Mouse (Mus musculus): ENCODE measurements around the gene Gm20388. TPM values are rescaled to one million over a fixed set of nuclear protein-coding genes. Genes with fewer than 3 reads are reported as not detected.

Gm20388 gene
- polyA plus RNA-seq, 1 experiment from 2014 or later, result not detected

DNA sequence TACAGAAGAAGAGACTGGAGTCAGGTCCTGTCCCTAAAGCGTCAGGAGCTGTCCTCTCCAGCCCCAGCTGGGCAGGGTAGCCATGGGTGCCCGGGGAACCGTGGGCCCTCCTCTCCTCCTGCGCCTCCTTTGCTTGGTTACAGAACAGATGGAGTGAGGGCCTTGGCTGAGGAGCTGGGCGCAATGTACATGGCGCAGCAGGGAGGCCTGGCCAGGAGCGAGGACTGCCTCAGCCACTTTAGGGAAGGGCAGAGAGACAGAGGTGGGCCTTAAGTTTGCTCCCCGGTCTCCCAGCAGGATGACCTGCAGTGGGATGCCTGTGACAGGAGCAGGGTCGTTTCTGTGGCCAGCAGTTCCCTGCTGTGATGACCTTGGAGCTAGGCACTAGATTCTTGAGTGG lies 381.0 kb downstream of the Gm20388 start:
- Histone ChIP-seq H3K9ac (ENCODE audit: low read length) (no peak overlapping the region), H3K4me2 (ENCODE audit: low read length) (no peak overlapping the region), H3K9me3 (ENCODE audit: control insufficient read depth, low read length) (no peaks in the 10 kb centered on the region), H3K36me3 (ENCODE audit: control insufficient read depth, insufficient read depth, low read length) (no peaks in the 10 kb centered on the region), H3K4me3 (ENCODE audit: control insufficient read depth in 1 of 2, insufficient read depth in 1 of 2, low read depth in 1 of 2, low read length in 2 of 2) (no peak overlapping the region), H3K27ac (replicated peaks in 1 of 2; ENCODE audit: control insufficient read depth in 1 of 2, insufficient read depth in 1 of 2, low read depth in 2 of 2, low read length in 2 of 2) (no peak overlapping the region), H3K4me1 (ENCODE audit: control insufficient read depth in 2 of 2, insufficient read depth in 2 of 2, low read length in 2 of 2) (peaks cover 69 to 79% of the 10 kb centered on the region in 2 experiments), H3K27me3 (ENCODE audit: control insufficient read depth, insufficient read depth, low read length) (no peaks in the 10 kb centered on the region)
- 86% methylated on average over 9 of the region's 9 CpGs for WGBS
- no peak for ATAC-seq (ENCODE audit: insufficient number of reproducible peaks, insufficient read depth, low FRiP score, low read depth)

DNA sequence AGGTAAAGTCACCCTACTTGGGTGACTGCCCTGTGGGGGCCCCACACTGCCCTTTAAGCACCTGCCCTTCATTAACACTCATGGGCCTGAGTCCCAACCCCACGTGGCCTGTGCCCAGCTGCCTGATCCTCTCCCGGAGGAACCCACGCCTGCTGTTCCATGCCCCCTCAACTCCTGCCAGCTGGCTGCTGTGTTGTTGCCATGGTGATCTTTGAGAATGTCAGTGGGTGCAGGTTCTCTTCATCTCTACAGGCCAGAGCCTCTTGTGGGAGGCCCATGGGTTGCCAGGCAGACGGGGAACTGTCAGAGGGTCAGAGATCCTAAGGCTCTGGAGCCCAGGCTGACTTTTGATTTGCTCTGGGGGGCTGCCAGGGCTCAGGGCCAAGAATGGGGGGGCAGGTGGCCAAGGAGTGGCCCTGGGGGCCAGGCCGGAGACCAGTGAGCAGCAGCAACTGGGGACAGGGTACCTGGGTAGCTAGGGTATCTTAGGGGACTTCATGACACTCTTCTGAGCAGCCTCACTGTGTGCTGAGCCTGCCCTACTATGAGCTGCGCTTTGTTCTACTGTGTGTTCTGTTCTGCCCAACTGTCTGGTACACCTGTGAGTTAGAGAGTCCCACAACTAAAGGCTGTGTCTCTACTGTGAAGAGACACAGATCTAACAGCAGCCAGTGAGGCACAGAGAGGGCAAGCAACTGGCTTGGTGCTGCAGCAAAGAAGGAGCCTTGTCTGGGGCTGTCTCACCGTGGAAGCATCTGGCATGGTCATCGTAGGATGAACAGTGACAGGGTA lies 381.9 kb downstream of the Gm20388 start:
- Histone ChIP-seq H3K9me3 (ENCODE audit: control insufficient read depth, low read length) (no peaks in the 10 kb centered on the region), H3K9ac (ENCODE audit: low read length) (no peak overlapping the region), H3K4me2 (ENCODE audit: low read length) (no peak overlapping the region), H3K36me3 (ENCODE audit: control insufficient read depth, insufficient read depth, low read length) (no peaks in the 10 kb centered on the region), H3K4me1 (ENCODE audit: control insufficient read depth in 2 of 2, insufficient read depth in 2 of 2, low read length in 2 of 2) (peaks cover 69 to 85% of the 10 kb centered on the region in 2 experiments), H3K4me3 (ENCODE audit: control insufficient read depth in 1 of 2, insufficient read depth in 1 of 2, low read depth in 1 of 2, low read length in 2 of 2) (no peak overlapping the region), H3K27me3 (ENCODE audit: control insufficient read depth, insufficient read depth, low read length) (no peaks in the 10 kb centered on the region), H3K27ac (replicated peaks in 1 of 2; ENCODE audit: control insufficient read depth in 1 of 2, insufficient read depth in 1 of 2, low read depth in 2 of 2, low read length in 2 of 2) (no peak overlapping the region)
- WGBS, result 61% methylated on average over 8 of the region's 8 CpGs
- no peak for ATAC-seq (ENCODE audit: insufficient number of reproducible peaks, insufficient read depth, low FRiP score, low read depth)

DNA sequence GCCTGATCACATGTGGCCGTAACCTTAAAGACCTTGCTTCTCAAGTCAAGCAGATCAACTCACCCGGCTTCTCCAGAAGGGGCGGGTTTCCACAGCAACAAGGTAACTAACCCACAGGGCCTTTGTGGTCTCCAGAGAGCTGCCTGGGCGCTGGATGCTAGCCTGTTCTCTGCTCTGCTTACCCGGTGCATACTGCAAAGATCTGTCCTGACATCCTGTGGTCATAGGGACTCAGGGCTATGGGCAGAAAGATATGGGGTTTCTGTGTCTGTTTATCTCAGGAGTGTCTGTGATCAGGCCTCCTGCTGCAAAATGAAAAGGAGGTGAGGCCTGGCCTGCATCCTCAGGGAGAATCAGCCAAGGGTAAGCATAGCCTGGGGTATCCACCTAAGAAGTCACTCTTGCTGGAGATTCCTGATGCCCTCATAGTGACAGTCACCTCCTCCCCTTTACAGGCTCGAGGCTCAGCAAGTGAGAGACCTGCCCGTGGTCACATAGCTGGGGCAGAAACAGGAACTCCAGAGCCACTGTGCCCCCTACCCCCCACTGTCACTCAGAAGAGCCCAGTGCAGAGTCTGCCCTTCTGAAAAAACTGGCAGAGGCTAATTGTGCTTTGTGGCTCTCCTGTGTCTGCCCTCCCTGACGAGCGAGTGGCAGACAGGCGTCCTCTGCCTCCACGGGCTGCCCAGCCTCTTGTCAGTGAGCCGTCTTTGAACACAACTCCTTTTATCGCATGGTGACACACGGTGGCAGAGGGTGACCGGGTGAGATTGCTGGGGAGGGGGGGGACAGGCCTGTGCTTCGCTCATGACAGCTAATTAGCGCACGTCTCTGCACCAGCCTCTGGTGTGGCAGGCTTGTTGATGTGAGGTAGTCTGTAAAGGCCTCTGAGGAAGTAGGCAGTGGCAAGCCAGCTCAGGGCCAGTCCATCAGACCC lies 383.0 kb downstream of the Gm20388 start:
- Histone ChIP-seq H3K4me2 (ENCODE audit: low read length) (peak overlapping the region; percentile 9; the same call in 1 of the 2 replicates), H3K4me3 (ENCODE audit: control insufficient read depth in 1 of 2, insufficient read depth in 1 of 2, low read depth in 1 of 2, low read length in 2 of 2) (no peak overlapping the region), H3K36me3 (ENCODE audit: control insufficient read depth, insufficient read depth, low read length) (no peaks in the 10 kb centered on the region), H3K9ac (ENCODE audit: low read length) (peak overlapping the region; percentile 52), H3K27me3 (ENCODE audit: control insufficient read depth, insufficient read depth, low read length) (no peaks in the 10 kb centered on the region), H3K4me1 (ENCODE audit: control insufficient read depth in 2 of 2, insufficient read depth in 2 of 2, low read length in 2 of 2) (peaks cover 62 to 77% of the 10 kb centered on the region in 2 experiments), H3K9me3 (ENCODE audit: control insufficient read depth, low read length) (no peaks in the 10 kb centered on the region), H3K27ac (replicated peaks in 1 of 2; ENCODE audit: control insufficient read depth in 1 of 2, insufficient read depth in 1 of 2, low read depth in 2 of 2, low read length in 2 of 2) (peak overlapping the region; percentile 36 to 54; a peak in 1 of 4 replicates)
- WGBS, result 35% methylated on average over 18 of the region's 18 CpGs
- ATAC-seq (ENCODE audit: insufficient number of reproducible peaks, insufficient read depth, low FRiP score, low read depth), result peak; percentile 10; the same call in 1 of the 2 replicates

DNA sequence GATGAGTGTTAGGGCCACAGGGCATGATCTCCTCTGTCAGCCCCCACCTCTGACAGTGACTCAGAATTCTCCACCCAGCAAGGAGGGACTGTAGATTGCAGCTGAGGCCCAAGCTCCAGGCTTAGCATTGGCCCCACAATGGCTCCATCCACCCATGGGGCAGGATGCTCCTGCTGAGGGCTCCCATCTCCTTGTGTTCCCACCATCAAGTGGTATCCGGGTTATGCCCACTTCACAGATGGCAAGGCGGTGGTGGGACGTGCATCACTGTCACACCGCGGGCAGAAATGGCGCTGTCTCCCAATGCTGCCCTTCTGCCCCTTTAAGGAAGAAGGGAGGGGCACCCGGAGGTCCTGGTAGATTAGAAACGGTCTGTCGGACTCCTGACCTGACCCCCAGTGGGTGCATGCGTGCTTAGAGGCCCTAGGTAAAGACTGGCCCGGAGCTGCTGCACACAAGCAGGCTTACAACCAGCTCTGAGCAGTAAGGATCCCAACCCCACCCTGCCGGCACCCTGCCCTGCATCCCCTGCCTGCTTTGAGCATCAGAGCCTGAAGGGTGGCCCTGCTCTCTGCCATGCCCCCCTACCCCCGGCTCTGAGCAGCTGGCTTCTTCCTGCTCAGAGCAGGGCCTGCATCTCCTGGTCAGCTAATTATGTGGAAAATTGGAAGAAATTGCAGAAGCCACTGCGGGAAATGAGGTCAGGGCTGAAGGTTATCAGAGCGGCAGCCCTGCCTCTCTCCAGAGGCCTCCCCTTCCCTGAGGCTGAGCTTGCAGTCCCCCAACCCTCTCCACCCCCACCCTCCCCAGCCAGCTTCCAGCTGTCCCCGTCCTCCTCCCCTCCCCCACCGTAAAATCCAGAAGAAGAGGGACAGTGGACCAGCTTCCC lies 384.6 kb downstream of the Gm20388 start:
- Histone ChIP-seq H3K4me1 (ENCODE audit: control insufficient read depth in 2 of 2, insufficient read depth in 2 of 2, low read length in 2 of 2) (peaks cover 48 to 64% of the 10 kb centered on the region in 2 experiments), H3K4me2 (ENCODE audit: low read length) (peak overlapping the region; percentile 13; the same call in 1 of the 2 replicates), H3K9ac (ENCODE audit: low read length) (peak overlapping the region; percentile 25; the same call in 1 of the 2 replicates), H3K27me3 (ENCODE audit: control insufficient read depth, insufficient read depth, low read length) (no peaks in the 10 kb centered on the region), H3K36me3 (ENCODE audit: control insufficient read depth, insufficient read depth, low read length) (no peaks in the 10 kb centered on the region), H3K4me3 (ENCODE audit: control insufficient read depth in 1 of 2, insufficient read depth in 1 of 2, low read depth in 1 of 2, low read length in 2 of 2) (no peak overlapping the region), H3K27ac (replicated peaks in 1 of 2; ENCODE audit: control insufficient read depth in 1 of 2, insufficient read depth in 1 of 2, low read depth in 2 of 2, low read length in 2 of 2) (0 out of 4 replicates have a peak overlapping the region, but pooled peaks have one; percentile 6 to 41), H3K9me3 (ENCODE audit: control insufficient read depth, low read length) (no peaks in the 10 kb centered on the region)
- ATAC-seq (ENCODE audit: insufficient number of reproducible peaks, insufficient read depth, low FRiP score, low read depth), result 0 out of 2 replicates have a peak, but pooled peaks have one; percentile 6
- 35% methylated on average over 15 of the region's 17 CpGs for WGBS

DNA sequence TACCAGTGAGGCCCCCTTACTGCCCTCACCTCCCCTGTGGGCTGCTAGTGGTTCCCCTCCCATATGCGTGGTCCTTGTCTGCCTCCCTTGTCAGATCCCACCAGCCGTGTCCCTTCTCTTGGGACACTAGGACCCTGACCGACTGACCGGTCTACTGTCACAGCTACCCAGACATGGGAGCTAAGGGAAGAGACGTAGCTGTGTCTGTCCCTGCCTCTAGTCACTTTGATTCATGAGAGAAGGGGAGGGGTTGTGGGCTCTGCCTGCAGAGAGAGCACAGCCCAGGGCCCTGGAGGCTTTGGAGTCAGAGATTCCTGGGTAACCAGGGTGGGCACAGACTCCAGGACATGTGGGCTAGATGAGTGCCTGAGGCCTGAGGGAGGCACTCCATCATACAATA lies 386.4 kb downstream of the Gm20388 start:
- no peak overlapping the region for H3K4me3 ChIP-seq (ENCODE audit: control insufficient read depth in 1 of 2, insufficient read depth in 1 of 2, low read depth in 1 of 2, low read length in 2 of 2)
- H3K9me3 ChIP-seq (ENCODE audit: control insufficient read depth, low read length), result no peaks in the 10 kb centered on the region
- H3K4me2 ChIP-seq (ENCODE audit: low read length), result no peak overlapping the region
- no peak overlapping the region for H3K9ac ChIP-seq (ENCODE audit: low read length)
- WGBS, result 38% methylated on average over 5 of the region's 5 CpGs
- ATAC-seq (ENCODE audit: insufficient number of reproducible peaks, insufficient read depth, low FRiP score, low read depth), result no peak
- H3K4me1 ChIP-seq (ENCODE audit: control insufficient read depth in 2 of 2, insufficient read depth in 2 of 2, low read length in 2 of 2), result peaks cover 46 to 62% of the 10 kb centered on the region in 2 experiments
- no peak overlapping the region for H3K27ac ChIP-seq (replicated peaks in 1 of 2; ENCODE audit: control insufficient read depth in 1 of 2, insufficient read depth in 1 of 2, low read depth in 2 of 2, low read length in 2 of 2)
- H3K36me3 ChIP-seq (ENCODE audit: control insufficient read depth, insufficient read depth, low read length), result no peaks in the 10 kb centered on the region
- H3K27me3 ChIP-seq (ENCODE audit: control insufficient read depth, insufficient read depth, low read length), result no peaks in the 10 kb centered on the region

DNA sequence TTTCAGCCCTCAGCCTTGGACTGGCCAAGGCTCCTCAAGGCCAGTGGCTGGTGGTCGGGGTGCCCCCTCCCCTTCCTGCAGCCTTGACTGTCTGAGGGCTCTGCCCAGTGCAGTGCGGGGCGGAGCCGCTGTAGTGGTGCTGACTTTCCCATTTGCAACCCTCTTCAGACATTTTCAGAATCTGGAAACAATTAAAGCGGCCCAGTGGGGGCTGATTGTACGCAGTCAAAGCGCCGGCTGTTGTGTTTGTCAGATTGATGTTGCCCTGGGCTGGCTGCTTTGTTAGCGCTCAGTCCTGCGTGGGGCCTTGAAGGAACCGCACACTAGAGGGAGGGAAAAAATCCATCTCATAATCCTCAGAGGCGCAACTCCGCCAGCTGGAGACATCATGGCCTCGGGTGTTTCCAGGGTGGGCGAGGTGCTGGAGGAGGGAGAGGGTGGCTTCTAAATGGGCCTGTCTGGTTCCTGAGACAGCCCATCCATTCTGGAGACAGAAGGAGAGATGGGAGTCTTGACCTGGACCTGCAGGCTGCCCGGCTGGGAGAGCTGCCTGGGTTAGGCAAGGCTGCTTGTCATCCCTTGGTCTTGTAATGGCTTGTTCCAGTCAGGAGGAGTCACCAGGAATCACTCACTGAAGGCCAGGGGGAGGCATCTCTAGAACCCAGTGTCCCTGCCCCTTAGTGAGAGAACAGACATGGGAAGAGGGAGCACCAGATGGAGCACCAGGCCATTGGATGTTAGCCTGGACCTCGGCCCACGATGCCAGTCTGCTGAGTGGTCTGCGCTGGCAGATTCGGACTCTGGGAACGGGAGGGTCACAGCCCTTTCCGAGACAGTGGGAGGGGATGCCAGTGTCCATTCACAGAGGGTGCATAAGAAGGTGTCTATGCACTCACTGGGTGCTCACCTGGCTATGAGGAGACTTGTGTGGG lies 388.2 kb downstream of the Gm20388 start:
- Histone ChIP-seq H3K9me3 (ENCODE audit: control insufficient read depth, low read length) (no peaks in the 10 kb centered on the region), H3K4me2 (ENCODE audit: low read length) (no peak overlapping the region), H3K27ac (replicated peaks in 1 of 2; ENCODE audit: control insufficient read depth in 1 of 2, insufficient read depth in 1 of 2, low read depth in 2 of 2, low read length in 2 of 2) (no peak overlapping the region), H3K9ac (ENCODE audit: low read length) (no peak overlapping the region), H3K27me3 (ENCODE audit: control insufficient read depth, insufficient read depth, low read length) (no peaks in the 10 kb centered on the region), H3K4me1 (ENCODE audit: control insufficient read depth in 2 of 2, insufficient read depth in 2 of 2, low read length in 2 of 2) (peaks cover 32 to 46% of the 10 kb centered on the region in 2 experiments), H3K36me3 (ENCODE audit: control insufficient read depth, insufficient read depth, low read length) (no peaks in the 10 kb centered on the region), H3K4me3 (ENCODE audit: control insufficient read depth in 1 of 2, insufficient read depth in 1 of 2, low read depth in 1 of 2, low read length in 2 of 2) (no peak overlapping the region)
- WGBS, result 77% methylated on average over 22 of the region's 22 CpGs
- ATAC-seq (ENCODE audit: insufficient number of reproducible peaks, insufficient read depth, low FRiP score, low read depth), result no peak

Measured in heart, embryonic 14.5 days (tissue).